Mouse (Mus musculus): ENCODE data around the gene Rps6kl1. TPM values are rescaled to one million over a fixed set of nuclear protein-coding genes. Genes with fewer than 3 reads are reported as not detected.
A peak's percentile ranks its signal among the peaks of the same experiment; 100 is the strongest.

The Rps6kl1 gene
- total and polyA plus RNA-seq, 3 experiments: 0.03 to 0.11 TPM; not detected in 1

GRCm38 (mm10) chr12:85159592-85159991, 8.5 kb upstream of the Rps6kl1 start:
- DNase-seq (ENCODE audit: low spot score): no peak
- Histone ChIP-seq H3K9me3 (replicated peaks) (no peaks in the 10 kb centered on the region), H3K4me1 (ENCODE audit: insufficient read depth, low read depth, low read length) (no peaks in the 10 kb centered on the region; the same call in 1 of the 2 replicates), H3K4me3 (ENCODE audit: low read depth, low read length) (no peak overlapping the region), H3K36me3 (replicated peaks) (no peaks in the 10 kb centered on the region), H3K27me3 (ENCODE audit: insufficient read depth, low read length) (peaks cover 39% of the 10 kb centered on the region)
- ATAC-seq (ENCODE audit: extremely low read depth, insufficient number of reproducible peaks, low FRiP score, poor library complexity, severe bottlenecking): no peak
- no peak for TF ChIP-seq TAL1 (conservative IDR thresholded peaks at IDR 0.05; ENCODE audit: low read depth, low read length)
- TF ChIP-seq GATA2 (IDR thresholded peaks at IDR 0.05; ENCODE audit: borderline replicate concordance, low read depth, low read length): no peak

DNA sequence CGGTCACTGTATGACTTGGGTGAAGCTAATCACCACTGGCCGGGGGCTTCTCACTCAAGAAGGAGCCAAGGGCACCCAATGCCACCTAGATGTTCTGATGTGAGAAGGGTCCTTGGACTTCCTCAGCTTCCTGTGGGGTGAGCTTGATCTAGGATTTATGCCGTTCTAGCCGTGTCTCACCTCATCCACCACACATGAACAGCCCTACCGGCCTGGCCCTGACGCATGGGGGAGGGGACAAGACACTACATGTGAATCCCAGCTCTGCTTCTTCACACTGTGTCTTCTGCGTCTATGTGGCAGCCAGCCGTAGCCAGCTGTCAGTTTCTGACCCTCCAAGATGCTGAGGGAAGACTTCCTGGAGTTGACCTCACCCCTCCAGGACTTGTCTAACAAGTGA, 7.7 kb upstream of the Rps6kl1 start:
- DNase-seq (ENCODE audit: low spot score) (no peak), ATAC-seq (ENCODE audit: extremely low read depth, insufficient number of reproducible peaks, low FRiP score, poor library complexity, severe bottlenecking) (no peak)
- no peak overlapping the region for H3K4me3 ChIP-seq (ENCODE audit: low read depth, low read length)
- peaks cover 41% of the 10 kb centered on the region for H3K27me3 ChIP-seq (ENCODE audit: insufficient read depth, low read length)
- no peaks in the 10 kb centered on the region; the same call in 1 of the 2 replicates for H3K4me1 ChIP-seq (ENCODE audit: insufficient read depth, low read depth, low read length)
- no peaks in the 10 kb centered on the region for H3K36me3 ChIP-seq (replicated peaks)
- no peaks in the 10 kb centered on the region for H3K9me3 ChIP-seq (replicated peaks)
- TF ChIP-seq GATA2 (IDR thresholded peaks at IDR 0.05; ENCODE audit: borderline replicate concordance, low read depth, low read length) (no peak), TAL1 (conservative IDR thresholded peaks at IDR 0.05; ENCODE audit: low read depth, low read length) (no peak), GATA1 (IDR thresholded peaks at IDR 0.05; ENCODE audit: borderline replicate concordance, low read length) (no peak), CTCF (IDR thresholded peaks at IDR 0.05; ENCODE audit: low read depth, low read length) (no peak), POLR2AphosphoS5 (IDR thresholded peaks at IDR 0.05; ENCODE audit: insufficient replicate concordance, low read depth, low read length) (no peak)

DNA sequence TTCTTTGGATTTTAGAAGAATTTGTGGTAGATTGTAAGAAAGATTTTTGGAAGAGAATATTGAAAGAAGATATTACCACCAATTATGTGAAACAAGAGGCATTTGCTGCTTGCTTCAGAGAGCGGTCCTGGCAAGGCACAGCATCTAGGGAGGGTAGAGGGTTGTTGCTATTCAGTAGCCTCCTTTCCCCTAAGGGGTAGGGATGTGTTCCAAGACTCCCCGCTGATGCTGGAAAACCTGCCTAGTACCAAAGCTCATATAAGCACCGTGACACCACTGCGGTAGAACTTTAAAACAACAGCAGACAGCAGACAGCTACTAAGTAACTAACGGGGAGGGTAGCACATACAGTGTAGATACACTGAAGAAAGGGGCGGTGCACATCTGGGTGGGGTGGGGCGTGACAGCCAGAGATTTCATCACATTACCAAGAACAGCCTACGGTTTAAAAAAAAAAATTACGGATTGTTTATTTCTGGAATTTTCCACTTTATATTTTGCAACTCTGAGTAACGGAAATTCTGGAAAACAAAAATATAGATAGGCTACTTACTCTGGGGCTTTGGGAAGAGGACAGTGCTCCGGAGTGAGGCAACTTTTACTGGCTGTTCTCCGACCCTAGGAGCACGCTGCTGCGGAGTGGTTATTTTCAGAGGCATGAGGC, 6.9 kb upstream of the Rps6kl1 start:
- DNase-seq (ENCODE audit: low spot score) (no peak), ATAC-seq (ENCODE audit: extremely low read depth, insufficient number of reproducible peaks, low FRiP score, poor library complexity, severe bottlenecking) (no peak)
- Histone ChIP-seq H3K4me1 (ENCODE audit: insufficient read depth, low read depth, low read length) (no peaks in the 10 kb centered on the region; the same call in 1 of the 2 replicates), H3K4me3 (ENCODE audit: low read depth, low read length) (no peak overlapping the region), H3K27me3 (ENCODE audit: insufficient read depth, low read length) (peaks cover 43% of the 10 kb centered on the region), H3K36me3 (replicated peaks) (no peaks in the 10 kb centered on the region), H3K9me3 (replicated peaks) (no peaks in the 10 kb centered on the region)
- TF ChIP-seq GATA1 (IDR thresholded peaks at IDR 0.05; ENCODE audit: borderline replicate concordance, low read length) (no peak), POLR2AphosphoS5 (IDR thresholded peaks at IDR 0.05; ENCODE audit: insufficient replicate concordance, low read depth, low read length) (no peak), GATA2 (IDR thresholded peaks at IDR 0.05; ENCODE audit: borderline replicate concordance, low read depth, low read length) (no peak), TAL1 (conservative IDR thresholded peaks at IDR 0.05; ENCODE audit: low read depth, low read length) (no peak), CTCF (IDR thresholded peaks at IDR 0.05; ENCODE audit: low read depth, low read length) (no peak)

DNA sequence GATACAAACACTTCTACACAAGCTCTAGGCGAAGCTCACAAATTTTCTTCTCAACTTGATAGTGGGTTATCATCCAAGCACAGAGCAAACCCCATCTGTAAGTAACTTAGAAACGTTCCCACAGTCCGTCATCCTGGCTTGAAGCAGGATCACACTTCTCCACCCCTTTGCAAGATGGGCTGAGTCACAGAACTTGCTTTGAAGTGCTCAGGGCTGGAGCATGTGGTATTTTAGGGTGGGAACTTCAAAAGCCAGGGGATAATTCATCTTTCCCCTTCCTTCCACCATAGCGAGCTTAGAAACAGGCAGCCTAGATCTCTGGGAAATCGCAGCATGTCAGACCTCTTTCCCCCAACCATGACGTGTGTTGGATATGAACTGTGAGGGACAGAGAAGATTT, 5.3 kb upstream of the Rps6kl1 start:
- ATAC-seq (ENCODE audit: extremely low read depth, insufficient number of reproducible peaks, low FRiP score, poor library complexity, severe bottlenecking): no peak
- Histone ChIP-seq H3K9me3 (replicated peaks) (no peaks in the 10 kb centered on the region), H3K4me3 (ENCODE audit: low read depth, low read length) (no peak overlapping the region), H3K27me3 (ENCODE audit: insufficient read depth, low read length) (peaks cover 47% of the 10 kb centered on the region), H3K36me3 (replicated peaks) (no peaks in the 10 kb centered on the region), H3K4me1 (ENCODE audit: insufficient read depth, low read depth, low read length) (no peaks in the 10 kb centered on the region; the same call in 1 of the 2 replicates)
- no peak for DNase-seq (ENCODE audit: low spot score)
- TF ChIP-seq TAL1 (conservative IDR thresholded peaks at IDR 0.05; ENCODE audit: low read depth, low read length): no peak
- no peak for TF ChIP-seq CTCF (IDR thresholded peaks at IDR 0.05; ENCODE audit: low read depth, low read length)
- no peak for TF ChIP-seq GATA1 (IDR thresholded peaks at IDR 0.05; ENCODE audit: borderline replicate concordance, low read length)
- no peak for TF ChIP-seq GATA2 (IDR thresholded peaks at IDR 0.05; ENCODE audit: borderline replicate concordance, low read depth, low read length)
- no peak for TF ChIP-seq POLR2AphosphoS5 (IDR thresholded peaks at IDR 0.05; ENCODE audit: insufficient replicate concordance, low read depth, low read length)

DNA sequence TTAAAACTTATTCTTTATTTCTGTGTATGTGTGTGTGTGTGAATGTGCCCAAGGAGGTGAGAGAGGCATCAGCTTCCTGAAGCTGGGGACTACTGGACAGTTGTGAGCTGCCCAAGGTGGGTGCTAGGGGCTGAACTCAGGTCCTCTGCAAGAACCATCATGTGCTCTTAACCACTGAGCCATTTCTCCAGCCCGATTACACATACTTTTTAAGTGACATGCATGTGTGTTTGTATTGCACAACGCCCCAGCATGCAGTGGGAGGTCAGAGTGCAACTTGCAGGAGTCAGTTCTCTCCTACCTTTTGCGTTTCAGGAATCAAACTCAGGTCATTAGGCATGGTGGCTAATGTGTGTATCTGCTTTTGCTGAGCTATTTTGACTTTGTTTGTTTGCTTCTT, 1.9 kb upstream of the Rps6kl1 start:
- ATAC-seq (ENCODE audit: extremely low read depth, insufficient number of reproducible peaks, low FRiP score, poor library complexity, severe bottlenecking) (no peak), DNase-seq (ENCODE audit: low spot score) (no peak)
- Histone ChIP-seq H3K9me3 (replicated peaks) (no peaks in the 10 kb centered on the region), H3K4me3 (ENCODE audit: low read depth, low read length) (no peak overlapping the region), H3K36me3 (replicated peaks) (no peaks in the 10 kb centered on the region), H3K4me1 (ENCODE audit: insufficient read depth, low read depth, low read length) (peaks cover 7% of the 10 kb centered on the region), H3K27me3 (ENCODE audit: insufficient read depth, low read length) (peaks cover 57% of the 10 kb centered on the region)
- TF ChIP-seq TAL1 (conservative IDR thresholded peaks at IDR 0.05; ENCODE audit: low read depth, low read length): no peak

- DNase-seq (ENCODE audit: low spot score): no peak
- TF ChIP-seq CTCF (IDR thresholded peaks at IDR 0.05; ENCODE audit: low read depth, low read length): no peak
- Histone ChIP-seq H3K36me3 (replicated peaks) (no peaks in the 10 kb centered on the region), H3K4me3 (ENCODE audit: low read depth, low read length) (peak overlapping the region; percentile 16; the same call in 1 of the 2 replicates), H3K27me3 (ENCODE audit: insufficient read depth, low read length) (peaks cover 70% of the 10 kb centered on the region), H3K4me1 (ENCODE audit: insufficient read depth, low read depth, low read length) (peaks cover 14% of the 10 kb centered on the region), H3K9me3 (replicated peaks) (no peaks in the 10 kb centered on the region)
- no peak for ATAC-seq (ENCODE audit: extremely low read depth, insufficient number of reproducible peaks, low FRiP score, poor library complexity, severe bottlenecking)
These were observed 603 bp downstream of the Rps6kl1 start for GRCm38 (mm10) chr12:85150321-85151001.
